Mouse (Mus musculus) liver (tissue): ENCODE measurements around the gene St3gal4.

ENCODE experiments used
- DNase-seq: peaks from one replicate; pipeline ENCODE4 v3.0.0-alpha.2; 2020; ENCODE audit warnings: mixed read lengths

St3gal4 gene

DNA sequence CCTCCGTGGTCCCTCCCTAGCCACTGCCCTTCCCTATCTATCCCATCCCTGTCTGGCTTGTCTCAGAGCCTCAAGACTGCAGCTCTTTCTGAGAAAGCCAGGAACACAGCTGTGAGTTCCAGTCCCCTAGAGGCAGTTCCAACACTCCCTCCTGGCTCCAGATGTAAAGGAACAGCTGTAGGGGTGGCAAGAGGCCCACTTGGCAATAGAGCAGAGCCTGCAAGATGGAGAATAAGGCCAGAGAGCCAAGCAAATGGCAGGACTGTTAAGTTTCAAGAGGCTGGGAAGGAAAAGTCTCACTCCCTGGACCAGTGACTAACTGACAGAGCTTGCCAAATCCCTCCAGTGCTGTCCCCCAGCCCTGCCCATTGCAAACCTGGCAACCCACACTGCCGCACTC, 73.3 kb downstream of the St3gal4 start:
- DNase-seq, result no peak

DNA sequence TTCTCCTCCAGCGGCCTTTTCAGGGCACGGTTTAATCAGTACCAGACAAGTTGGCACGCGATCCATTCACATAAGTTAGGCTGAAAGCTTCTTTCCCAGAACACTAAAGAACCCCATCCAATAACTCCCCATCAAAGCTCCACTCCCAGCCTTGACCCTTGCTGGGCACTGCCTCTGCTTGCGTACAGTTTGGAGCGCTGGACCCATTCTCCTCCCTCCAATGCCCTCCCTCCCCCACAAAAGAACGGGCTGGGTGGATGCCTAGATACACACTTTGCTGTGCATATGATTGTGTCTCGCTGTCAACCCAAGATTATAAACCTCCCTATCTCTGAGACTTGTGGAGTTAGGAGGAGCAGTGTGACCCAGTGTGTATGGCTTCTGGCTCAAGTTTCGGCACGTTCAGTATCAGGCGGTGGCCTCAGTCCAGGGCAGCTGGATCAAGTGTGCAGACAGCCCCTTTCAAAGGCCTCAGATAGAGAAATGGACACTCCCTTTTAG, 74.0 kb downstream of the St3gal4 start:
- no peak for DNase-seq

DNA sequence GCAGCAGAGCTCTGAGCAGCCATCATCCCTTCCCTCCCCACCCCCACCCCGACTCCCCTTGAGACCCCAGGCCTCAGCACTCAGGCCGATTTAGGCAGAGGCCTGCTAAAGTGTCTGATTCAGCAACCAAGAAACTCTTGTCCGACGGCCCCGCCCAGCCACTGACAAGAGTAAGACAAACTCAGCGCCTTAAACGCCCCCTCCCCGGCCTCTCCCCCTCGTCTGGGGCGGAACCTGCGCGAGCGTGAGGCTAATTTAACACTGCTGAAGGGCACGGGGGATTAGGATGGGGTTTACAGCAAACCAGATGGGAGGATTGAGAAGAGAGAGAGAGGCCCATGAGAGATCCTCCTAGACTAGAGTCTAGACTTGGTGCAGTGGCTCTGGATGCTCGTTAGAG, 74.6 kb downstream of the St3gal4 start:
- DNase-seq, result peak; percentile 40

DNA sequence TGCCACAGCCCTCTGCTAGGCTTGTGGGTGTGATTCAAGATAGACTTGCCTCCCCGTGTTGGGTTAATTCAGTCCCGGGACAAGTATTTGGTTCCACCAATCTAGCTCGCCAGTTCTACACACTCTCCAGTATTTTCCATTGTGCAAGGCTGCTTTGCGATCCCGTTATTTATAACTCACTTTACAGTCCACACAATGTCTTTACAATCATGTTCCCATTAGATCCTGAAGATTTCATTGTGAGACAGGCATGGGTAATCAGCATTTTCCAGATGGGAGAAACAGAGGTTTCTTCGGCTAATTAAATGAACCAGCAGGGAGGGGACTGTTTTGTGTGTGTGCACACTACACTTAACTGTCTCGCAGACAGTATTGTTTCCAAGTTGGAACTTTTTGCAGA, 75.4 kb downstream of the St3gal4 start:
- DNase-seq, result no peak

DNA sequence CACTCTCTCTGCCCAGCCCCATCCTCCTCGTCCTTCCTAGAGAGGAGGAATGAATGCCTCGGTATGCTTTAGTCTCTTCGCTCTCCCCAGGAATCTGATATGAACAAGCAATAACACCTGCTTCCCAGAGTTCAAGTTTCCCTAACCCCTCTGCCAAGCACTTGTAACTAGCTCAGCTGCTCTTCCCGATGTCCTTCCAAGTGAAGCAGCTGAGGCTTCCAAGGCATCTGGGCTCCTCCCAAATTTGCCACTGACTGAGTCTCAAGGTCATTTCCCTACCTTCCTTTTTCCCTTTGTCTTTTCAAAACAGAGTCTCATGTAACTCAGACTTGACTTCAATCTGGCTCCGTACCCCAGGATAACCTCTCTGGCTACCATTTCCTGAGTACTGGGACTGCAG, 77.6 kb downstream of the St3gal4 start:
- no peak for DNase-seq

DNA sequence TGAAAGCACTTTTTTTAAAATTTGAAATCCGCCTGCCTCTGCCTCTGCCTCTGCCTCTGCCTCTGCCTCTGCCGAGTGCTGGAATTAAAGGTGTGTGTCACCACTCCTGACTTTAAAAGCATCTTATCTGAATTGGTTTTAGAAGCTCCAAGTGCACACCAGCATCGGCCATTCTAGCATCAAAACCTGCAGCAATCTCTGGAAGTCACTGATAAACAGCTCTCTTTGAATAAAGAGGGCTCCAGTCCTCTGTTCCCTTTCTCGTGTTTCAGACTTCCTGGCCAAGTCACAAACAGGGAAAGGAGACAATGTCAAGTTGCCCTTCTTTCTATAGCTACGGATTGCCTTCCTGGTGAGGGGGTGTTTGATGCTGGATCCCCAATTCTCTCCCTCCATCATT, 79.2 kb downstream of the St3gal4 start:
- no peak for DNase-seq

DNA sequence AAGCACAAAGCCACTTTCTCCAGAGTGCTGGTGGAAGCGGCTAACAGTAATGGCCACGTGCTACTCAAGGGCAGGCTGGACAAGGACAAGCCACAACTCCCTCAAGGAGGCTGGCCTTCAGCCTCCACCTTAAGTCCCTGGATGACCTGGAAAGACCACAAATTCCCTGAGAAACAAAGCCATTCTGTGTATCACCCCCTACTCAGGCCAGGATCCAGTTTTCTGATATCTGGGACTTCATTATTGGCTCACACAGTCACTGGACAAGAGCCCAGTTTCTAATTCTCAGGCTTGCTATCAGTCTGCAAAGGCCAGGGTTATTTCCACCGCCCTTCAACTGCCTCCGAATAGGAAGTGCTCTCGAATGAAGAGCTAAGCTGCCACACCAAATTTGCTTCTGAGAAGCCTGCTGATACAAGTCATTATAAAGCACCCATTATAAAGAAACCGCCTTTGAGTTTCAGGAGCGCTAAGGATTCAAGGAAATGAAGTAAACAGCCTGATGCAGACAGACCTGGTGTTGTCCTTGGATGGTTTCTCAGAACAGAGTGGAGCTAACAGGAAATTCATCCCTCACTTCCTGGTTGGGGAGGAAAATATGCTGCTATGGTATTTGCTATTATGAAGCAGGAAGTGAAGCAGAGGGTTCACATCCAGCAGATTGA, 80.0 kb downstream of the St3gal4 start:
- DNase-seq, result no peak

DNA sequence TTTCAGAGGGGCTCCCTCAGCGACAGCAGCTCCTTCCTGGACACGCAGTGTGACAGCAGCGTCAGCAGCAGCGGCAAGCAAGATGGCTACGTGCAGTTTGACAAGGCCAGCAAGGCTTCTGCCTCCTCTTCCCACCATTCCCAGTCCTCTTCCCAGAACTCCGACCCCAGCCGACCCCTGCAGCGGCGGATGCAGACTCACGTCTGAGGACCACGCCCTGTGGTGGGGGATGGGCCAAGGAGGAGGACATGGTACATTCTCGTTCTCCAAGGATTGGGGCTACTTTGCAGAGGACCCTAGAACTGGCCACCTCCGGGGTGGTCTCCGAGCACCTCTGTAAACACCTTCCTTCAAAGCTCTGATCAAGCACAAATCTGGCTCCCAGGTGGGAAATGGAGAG, 84.0 kb downstream of the St3gal4 start:
- DNase-seq, result no peak

DNA sequence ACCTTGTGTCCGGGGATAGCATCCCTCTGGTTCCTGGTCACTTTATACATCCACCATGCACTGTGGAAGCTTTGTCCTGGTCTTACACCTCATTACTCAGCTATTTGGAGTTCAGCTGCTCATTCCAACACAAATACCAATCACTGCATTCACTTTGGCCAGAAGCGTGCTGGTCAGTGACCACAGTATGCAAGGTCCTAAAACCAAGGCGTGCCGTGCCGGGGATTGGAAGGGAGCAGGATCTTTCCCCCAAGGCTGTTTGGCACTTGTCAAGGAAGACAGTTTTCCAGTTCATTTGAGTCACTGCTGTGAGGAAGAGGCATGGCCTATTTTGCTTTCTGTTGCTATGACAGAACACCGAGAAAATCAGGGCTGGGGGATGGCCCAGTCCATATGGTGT, 86.6 kb downstream of the St3gal4 start:
- DNase-seq, result no peak

DNA sequence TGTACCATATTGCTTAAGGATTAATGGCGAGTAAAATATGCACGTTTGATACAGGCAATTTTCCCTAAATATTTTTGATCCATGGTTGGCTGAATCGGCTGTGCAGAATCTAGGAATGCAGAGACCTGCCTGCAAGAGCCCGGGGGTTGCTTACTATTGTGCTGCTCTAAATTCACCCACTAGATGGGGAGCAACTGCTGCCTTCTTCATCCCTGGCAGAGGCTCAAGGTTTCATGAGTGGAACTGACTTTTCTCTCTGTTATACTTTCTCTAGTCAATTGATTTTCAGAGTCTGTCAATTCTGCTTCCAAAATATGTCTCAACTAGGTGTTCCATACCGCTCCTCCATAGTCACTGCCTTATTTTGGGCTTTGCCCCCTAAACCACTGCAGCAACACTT, 88.2 kb downstream of the St3gal4 start:
- no peak for DNase-seq

DNA sequence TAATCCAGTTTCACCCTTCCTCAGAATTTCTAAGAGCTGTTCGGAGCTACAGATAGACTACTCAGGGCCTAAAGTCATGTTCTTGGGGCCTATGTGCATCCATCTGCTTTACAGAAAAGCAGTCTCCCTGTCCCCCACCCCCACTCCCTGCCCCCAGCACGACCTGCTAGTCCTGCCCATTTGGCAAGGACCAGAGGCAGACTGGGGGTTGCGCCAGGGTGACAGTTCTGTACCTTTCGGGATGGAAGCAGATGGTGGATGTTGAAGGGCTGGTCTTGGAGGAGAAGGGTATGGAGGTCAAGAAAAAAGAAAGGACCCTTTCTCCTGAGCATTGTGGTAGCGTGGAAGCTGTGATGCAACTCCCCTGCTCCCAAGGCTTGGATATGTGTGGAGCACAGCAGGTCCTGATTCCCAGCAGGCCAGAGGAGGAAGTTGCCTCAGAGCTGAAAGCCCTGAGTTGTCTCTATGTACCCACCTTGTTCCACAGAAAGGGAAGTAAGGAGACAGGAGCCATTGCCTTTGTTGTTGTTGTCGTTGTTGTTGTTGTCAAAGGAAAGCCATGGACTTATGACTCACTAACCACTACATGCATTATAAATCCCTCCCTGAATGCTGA, 91.6 kb downstream of the St3gal4 start:
- no peak for DNase-seq

DNA sequence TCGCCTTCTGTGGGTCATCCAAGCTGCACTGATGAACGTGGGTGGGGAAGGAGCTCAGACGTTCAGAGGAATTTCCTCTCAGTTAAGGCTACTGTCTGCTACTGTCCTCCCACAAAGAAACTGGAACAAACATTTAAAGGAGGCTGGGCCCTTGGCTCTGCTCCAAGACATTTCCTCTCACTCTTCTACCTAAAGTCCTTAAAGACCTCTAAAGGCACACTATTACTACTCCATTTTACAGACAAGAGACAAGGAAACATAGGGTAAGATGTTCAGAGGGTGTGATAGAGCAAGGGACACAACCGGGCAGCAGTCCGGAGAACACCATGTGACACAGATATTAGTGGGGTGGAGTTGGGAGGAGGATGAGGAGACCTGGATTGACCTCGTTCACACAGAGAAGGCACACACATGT, 92.2 kb downstream of the St3gal4 start:
- DNase-seq, result no peak

DNA sequence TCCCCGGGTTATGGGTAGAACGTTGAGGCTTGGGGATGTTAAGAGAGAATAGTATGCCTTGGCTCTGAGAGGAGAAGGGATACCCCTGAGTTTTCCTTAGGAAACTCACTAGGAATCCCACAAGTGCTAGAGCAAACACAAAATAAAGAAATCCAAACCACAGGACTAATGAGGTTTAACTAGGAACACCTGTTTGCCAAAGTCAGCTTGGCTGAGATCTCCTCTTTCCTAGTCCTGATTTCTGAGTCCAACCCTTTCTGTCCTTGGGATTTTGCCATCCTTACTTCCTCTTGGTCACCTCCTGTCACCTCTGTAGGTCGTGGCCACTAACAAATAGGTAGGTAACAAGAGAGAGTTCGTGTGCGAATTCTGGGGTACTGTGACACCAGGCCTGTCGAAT, 92.8 kb downstream of the St3gal4 start:
- no peak for DNase-seq

DNA sequence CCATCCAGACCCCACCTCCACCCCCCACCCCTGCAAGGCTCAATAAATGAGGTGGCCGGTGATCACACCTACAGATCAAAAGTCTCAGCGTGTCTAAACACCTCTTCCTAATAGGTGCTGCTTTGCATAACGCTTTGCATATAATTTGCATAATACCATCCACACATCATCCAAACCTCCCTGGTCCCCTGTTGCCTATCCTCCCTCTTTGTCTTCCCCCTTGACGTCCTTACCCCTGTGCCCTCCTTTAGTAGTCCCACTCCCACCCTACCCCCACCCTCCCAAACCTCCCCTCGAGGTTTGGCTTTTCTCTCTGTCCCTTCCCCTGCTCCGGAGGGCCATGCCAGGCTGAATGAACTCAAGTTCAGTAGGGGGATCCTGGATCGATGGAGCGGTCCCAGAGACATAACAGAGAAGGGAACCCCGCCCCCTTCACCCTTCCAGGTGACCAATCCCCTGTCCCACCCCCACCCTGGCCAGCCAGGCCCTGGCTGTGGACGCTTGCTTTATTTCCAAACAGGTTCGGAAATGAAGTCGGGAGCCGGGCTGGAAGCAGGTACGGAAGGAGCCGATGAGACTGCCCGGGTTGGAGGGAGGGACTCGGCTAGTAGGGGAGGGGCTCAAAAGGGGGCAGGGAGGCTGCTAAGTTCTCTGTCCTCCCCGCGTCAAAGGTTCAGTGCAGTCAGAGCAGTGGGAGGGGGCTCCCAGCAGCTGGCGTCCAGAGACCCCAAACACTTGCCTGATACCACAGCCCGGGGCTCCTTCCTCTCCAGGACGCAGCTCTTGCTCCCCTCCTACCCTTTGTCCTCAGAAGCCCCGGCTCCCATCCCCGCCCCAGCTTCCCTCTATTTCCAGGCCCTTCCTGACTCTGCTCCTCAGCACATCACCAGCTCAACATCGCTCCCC, 94.2 kb downstream of the St3gal4 start:
- DNase-seq, result no peak

DNA sequence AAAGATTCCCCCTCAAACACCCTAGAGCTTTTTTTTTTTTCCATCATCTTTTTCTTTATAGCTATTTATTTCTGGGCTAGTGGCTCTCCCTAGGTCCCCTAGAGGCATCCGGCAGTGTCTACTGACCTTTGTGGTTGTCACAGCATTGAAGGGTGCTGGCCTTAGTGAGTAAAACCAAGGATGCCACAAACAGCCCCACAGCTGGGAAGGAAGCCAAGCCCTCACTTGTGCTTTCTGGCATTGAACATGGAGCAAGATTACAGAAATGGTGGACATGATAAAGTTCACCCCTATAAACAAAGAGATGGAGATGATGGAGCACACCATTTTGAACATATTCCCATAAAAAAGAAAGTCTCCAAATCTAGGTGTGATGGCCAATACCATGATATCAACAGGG, 97.3 kb downstream of the St3gal4 start:
- DNase-seq, result no peak

DNA sequence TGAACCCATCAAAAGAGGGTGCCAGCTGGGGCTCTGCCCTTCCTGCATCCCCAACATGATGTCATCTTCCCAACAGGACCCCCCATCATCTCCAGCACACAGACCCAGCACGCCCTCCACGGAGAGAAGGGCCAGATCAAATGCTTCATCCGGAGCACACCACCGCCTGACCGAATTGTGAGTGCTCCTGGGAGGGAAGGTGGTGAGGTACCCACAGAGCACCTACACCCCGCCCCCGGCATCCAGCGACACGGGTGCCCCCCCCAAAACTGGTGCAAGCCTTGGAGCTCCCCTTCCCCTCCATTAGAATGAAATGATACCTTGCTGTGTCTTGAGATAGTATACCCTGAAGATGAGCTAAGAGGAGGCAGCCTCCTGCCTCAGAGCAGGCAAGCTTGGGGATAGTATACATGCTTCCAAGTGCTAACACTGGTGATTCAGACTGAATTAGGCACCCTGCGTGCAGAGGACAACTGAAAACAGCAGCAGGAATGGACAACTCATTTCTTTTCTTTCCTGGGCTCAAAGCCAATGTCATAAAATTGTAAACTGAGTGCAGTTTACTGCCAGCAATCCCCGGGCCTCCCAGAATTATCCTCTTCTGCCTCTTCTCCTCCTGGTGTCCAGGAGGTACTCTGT, 98.9 kb downstream of the St3gal4 start:
- no peak for DNase-seq

DNA sequence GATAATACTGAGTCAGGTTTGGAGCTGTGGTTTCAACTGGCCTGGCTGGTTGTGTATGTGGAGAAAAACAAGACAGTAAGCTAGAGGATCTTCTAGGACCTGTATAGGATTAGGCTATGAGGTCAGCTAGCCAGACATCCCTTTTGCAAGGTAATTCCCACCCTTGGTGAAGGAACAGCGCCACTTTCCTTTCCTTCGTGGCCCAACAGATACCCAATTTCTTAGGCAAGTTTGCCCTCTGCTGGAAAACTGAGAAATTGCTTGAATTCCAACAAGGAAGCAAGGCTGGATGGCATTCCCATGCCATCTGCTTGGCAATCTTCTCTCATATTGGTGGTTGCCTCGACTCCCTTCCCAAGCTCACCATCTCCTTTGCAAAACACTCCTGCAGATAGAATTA, 99.7 kb downstream of the St3gal4 start:
- no peak for DNase-seq

DNA sequence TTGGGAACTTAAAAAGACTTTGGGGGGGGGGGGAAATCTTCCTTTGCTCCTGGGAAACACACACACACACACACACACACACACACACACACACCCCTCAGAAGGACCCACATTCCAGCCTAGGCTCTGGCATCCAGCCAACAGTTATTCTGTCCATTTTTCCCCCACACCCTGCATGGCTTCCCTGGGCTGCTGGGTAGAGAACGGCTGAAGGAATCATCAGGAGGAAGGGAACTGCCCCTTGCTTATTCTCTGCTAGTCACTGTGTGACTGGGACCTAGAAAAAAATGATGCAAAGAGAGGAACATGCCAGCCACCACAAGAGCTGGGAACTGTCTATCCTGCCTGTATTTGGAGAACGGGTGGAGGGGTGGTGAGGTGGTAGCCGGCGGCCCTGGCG, 101.0 kb downstream of the St3gal4 start:
- DNase-seq, result no peak

DNA sequence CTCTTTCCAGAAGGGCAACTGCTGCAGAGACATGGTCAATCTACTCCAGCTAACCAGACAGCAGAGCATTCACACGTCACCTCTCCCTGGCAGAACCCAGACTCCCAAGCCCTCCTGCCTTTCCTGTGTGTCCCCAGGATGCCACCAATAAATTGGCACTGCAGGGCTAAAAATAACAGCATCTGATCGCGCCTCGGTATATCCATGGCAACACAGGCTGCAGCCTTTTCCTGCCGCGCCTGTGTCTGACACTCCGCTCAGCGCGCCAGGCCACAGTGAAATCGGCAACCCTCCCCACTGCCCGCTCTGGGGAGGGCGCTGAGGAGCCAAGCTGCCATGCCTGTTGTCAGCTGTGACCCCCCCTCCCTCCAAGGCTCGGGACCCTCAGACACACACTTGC, 101.5 kb downstream of the St3gal4 start:
- DNase-seq, result no peak

DNA sequence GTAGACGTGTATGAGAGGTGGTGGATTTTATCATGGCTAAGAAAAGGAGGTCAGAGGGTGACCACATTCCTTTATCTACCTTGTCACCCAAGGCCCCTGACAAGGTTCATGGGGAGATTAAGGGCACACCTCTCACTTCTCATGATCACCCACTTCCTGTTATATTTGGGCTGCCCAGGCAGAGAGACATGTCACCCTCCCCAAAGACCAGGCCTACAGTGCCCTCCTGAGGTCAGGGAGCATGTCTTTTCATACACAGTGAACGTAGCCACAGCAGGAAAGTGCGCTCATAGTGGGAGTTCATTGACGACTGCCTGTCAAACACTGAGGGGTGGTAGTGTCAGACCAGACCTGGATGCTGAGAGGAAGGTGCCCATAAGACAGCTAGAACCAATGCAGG, 102.3 kb downstream of the St3gal4 start:
- no peak for DNase-seq

DNA sequence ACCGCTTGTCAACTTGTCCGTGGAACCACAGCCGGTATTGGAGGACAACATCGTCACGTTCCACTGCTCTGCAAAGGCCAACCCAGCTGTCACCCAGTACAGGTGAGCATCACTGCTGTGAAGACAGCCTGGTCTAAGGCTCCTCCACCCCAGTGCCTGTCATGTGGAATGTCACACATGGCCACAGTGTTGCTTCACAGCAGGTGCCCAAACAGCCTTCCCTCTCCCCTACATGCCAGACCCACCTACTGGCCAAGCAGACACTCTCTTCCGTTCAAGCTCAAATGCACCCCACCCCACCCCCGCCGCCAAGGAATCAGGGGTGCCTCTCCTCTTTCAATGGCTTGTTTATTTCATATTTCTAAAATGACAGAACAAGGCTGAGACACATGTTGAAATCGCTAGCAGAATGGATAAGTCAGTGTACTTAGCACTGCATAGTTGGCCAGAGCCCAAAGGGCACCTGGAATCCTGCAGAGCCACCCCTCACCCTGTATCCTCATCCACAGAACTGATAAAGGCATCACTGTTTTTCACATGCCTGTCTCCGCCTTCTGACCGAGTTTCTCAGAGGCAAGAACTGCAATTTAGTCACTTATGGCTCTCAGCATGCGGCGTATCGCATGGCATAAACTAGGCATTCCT, 111.2 kb downstream of the St3gal4 start:
- DNase-seq, result no peak

DNA sequence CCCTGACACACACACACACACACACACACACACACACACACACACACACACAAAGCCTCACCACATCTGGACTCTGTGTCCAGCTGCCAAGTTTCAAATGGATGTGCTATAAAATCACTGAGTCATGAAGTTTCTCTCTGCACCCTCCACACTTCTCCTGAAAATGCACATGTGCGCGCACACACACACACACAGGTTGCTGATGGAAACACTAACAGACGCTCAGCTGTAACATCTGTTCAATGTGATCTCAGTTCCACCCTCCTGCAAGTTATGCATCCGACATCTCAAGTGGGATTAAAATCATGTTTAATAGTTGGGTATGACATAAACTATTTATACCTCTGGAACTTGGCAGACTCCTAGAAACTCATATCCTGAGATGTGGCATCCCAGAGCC, 115.0 kb downstream of the St3gal4 start:
- no peak for DNase-seq
